Mouse (Mus musculus) CD8-positive naive resting alpha-beta T cell, adult 2 months (primary cell): ENCODE measurements at regions not wholly inside any gene's neighbourhood (a gene's known extent, or its start where the extent isn't known, plus 50 kb on each side); places are given as distances from the start of the nearest gene placed in this dataset.

Experiments
- DNase-seq, 2 experiments: peaks; one replicate each; pipeline ENCODE4 v3.0.0; 2022; ENCODE audit warnings: low read depth in 2 of 2, low spot score in 2 of 2

GRCm38 (mm10) chr16:78019605-78020285, 281.5 kb upstream of the Cxadr start:
- no peak for DNase-seq

DNA sequence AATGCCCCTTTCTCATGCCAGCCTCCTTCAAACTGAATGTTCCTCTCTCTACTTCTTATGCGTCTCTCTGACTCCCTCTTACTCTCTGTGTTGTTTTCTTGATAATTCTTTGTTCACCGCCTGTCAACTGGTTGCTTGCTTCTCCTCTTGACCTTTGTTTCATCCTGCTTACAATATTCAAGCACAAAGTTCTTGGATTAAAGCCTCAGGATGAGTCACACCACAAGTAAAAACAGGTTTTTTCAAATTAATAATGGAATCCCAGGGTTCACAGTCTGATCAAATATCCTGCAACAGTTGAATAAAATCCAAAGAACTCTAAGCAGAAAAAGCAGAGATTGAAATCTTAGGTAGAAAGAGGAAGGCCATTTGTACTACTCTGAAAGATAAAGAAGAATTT, 285.9 kb upstream of the Cxadr start:
- DNase-seq = no peak

GRCm38 (mm10) chr16:78013049-78013819, 288.1 kb upstream of the Cxadr start:
- DNase-seq = no peak

DNA sequence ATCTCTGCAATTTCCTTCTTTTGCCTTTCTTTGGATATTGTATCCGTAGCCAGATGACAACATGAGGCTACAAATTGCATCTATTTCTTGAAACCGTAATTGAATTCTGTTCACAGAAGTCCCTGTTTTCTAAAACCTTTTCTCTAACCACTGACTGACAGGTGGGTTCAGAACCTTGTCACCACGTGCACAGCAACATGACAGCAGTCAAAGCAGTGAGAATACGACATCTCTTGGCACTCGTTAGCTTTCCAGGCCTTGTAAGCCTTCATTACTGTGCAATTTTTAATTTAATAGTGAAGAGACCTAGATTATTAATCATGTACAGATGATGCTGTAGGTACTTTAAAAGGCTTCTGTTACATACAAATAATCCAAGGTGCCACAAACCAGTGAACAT, 297.3 kb upstream of the Cxadr start:
- no peak for DNase-seq

DNA sequence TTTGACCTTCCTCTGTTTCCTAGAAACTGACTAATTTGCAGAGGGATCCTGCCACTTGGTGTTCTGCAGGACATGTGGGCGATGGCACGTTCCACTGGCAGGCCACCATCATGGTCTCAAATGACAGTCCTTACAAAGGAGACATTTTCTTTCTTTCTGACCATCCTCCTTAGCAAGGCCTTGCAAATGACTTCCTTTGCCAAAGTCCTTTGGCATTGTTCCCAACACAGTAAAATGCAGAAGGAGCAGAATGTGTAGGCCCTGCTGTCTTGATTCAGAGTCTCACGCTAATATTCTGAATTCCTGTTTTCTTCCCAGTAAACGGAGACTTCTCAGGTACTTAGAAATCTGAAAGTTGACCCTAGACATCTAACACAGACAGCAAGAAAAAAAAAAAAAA, 308.3 kb upstream of the Cxadr start:
- DNase-seq = no peak

DNA sequence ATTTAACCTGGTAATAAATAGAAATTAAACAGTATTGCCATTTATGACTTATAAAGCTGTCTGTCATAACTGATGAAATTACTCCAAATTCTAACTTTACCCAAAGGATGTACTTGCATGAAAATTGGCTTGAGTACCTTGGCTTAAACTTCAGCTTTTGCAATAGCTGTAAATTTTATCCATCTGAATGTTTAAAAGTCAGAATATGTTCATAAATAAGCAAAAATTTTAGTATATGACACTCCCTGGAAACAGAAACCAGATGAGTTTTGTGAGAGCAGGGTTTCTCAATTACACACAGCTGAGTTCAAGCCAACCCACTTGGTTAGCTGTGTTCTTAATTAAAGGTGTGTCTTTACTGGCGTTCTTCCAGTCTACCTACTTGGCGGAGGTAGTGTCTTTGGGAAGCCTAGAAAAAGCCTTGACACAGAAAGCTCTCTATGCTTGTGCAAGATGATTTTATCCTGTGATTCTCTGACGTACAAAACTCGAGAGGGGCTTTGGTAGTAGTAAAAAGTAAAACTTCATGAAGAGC, 311.4 kb upstream of the Cxadr start:
- DNase-seq = no peak

- no peak for DNase-seq
Observed at GRCm38 (mm10) chr16:77989139-77989538, 312.1 kb upstream of the Cxadr start.

DNA sequence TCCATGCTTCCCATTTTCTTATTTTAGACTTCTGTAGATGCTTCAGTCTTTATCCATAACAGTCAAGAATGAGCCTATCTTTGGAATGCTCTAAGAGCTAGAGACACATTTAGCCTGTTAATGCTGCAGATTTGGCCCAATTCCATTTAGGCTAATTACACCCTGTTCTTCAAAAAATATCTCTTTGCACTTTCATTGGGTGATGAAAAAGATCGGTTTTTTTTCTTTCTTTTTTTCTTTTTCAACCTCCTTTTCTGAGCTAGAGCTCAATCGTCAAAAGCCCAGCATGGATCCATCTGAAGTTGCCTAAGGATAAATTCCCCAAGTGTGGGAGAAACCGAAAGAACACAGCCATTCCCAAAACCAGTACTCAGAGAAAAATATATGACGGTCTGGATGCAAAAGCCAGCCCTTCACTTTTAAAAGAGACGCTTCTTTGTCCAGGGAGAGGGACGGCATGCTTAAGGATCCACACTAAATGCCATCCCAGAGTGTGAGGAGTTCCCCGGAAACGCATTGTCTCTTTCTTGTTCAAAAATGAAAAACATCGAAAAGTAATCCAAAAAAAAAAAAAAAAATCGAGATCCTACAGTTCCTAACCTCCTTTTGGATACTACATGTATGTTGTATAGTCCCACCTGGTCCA, 314.3 kb upstream of the Cxadr start:
- DNase-seq = no peak

GRCm38 (mm10) chr16:77948785-77949184, 346.9 kb upstream of the Gm11146 start:
- DNase-seq = no peak

DNA sequence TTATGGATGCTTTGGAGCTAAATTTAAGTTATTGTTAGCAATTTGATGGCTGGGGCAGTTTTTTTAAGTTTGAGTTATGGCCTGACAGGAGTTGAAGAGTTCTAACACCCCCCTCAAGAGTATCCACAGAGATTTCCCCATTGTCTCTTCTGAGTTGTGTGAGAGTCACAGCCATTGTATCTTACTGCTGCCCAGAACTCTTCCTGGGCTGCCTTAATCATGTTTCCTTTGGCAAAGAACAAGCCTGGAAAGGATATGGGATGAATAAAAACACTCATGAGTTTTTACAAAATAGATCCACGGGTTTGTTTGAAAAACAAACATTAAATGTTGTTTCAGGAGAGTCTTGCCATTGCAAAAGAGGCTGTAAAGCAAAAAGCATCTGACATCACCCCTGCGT, 343.5 kb upstream of the Gm11146 start:
- no peak for DNase-seq

DNA sequence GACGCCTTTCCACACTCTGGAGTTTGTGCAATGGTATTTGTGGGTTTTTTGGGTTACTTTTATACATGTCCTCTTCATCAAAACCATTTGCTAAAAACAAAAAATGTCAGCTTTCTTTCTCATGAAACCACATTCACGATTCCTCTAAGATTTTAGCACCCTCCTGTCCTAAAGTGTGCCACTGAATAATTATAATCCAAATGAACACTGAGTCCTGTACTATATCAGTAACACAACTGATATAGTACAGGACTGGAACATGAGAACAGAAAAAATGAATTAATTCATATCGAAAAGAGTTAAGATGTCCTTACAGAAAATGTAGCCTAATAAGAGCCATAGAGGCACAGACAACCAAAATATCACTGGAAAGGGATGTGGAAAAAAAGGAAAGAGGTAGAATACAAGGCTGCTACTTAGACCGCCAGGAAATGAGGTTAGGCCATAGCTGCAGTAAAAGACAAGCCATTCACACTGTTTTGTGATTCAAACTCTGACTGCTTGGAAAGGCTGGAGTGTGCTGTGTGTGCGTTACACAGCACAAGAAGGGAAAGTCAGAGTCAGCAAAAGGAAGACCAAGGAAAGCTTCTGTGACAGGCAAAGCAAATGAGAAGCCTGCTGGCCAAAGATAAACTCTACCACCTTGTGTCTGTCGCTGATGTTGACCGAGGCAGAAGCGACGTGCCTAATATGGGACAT, 329.3 kb upstream of the Gm11146 start:
- no peak for DNase-seq

GRCm38 (mm10) chr16:77914160-77915070, 312.5 kb upstream of the Gm11146 start:
- DNase-seq = no peak

DNA sequence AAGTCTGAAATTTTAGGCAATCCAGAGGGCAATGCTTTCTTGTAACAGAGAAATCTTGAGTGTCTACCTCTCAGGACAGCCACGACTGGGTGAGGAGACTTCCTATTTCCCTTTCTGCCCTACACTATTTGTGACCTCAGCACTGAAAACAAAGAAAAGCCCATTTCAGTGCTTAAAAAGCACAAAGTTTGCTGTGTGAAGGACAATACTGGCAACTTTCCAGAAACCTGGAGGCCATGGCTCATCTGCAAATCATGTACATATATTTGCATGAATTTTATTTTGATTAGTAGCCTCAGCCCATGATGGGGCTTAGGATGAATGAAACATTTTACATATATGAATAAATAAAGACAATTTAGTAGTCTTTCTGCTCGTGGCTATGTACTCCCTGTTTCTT, 292.4 kb upstream of the Gm11146 start:
- no peak for DNase-seq

DNA sequence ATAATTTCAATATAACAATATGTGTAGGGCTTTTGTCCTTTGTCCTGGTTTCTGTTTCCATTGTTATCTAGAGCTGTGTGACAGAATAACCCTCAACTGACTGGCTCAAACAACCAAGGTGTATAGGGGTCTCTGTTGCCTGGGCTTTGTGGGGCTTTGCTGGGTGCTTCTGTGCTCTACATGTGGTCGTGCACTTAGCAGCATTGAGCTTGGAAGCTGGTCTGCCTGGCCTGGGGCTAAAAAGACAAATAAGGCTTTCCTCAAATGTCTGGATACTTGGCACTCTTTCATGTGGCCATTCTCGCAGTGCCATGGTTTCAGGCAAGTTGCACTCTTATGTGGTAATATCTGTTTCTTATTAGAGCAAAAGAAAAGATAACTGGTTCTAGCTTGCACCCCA, 291.8 kb upstream of the Gm11146 start:
- DNase-seq = no peak

DNA sequence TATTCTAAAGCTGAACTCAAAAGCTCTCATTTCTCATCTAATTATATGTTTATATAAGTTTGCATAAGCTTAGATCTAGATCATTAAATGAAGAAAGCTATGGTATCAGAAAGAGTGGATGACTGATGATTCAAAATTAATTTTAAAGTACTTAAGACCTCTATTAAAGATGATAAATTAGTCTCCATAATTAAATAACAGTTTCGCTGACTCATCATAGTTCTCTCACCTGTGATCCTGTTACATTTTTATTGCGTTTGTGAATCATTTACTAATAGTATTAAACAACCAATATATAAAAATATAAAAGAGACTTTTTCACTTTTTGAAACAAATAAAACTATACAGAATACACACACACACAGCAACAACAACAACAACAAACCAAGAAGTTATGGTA, 290.8 kb upstream of the Gm11146 start:
- no peak for DNase-seq

- DNase-seq = no peak
Observed at GRCm38 (mm10) chr16:77889348-77889747, 287.5 kb upstream of the Gm11146 start.

DNA sequence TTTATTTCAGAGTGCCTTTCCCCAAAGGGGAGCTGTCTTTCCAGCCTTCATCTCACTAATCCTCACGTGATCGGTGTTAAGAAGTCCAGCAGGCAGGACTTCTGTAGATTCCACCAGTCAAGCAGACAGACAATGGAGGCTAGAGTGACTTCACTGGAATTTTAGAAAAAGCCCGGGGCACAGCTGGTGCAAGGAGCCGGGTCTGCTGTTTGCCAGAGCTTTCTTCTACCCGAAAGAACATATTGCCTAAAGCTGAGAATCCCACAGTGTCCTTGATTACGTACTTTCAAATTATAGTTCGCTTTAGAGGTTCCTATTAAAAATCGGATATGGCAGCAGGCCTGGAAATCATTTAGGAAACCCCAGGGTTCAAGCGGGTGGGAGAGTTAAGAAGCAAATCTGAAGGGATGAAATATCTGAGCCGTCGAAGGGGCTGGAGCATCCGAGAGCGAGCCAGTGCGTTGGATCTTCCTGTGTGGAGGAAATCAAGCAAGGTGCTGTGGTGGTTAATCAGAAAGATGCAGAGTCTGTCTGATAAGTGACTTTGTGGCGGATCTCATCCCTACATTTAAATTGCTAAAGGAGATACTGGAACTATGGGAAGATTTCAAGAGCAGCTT, 283.3 kb upstream of the Gm11146 start:
- DNase-seq = no peak

DNA sequence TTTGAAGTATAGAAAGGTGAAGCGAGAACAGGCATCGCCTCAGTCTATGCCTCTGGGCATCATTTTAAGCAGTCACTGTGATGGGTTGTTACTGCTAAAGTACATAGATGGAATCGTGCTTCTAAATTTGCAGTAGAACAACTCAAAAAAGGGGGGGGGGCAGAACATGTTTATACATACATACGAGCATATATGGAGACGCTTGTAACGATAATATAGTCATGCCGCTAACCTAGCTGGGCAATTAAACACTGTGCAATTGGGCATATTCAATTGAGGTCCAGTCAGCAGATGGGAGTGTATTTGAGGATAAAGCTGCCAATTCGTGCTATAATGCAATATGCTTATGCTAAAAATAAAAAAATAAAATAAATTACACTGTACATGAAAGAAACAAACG, 282.6 kb upstream of the Gm11146 start:
- DNase-seq = no peak

GRCm38 (mm10) chr16:77877006-77877405, 275.1 kb upstream of the Gm11146 start:
- DNase-seq = no peak

DNA sequence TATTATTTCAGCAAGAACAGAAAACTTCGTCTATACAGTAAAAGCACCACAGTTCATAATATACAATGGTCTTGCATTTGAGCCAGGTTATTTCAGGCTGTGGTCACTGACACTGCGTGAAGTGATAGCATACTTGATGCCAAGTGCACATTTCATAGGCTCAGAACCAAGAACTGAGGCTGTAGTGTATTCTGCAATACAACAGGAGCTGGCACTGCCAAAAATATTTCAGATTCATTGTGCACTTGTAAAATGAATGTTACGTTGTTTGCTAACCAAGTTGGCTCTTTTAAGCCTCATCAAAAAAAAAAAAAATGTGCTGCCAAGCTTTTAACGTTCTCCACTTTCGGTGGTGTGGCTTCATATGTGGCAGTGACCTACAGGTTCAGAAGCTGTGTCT, 261.4 kb upstream of the Gm11146 start:
- no peak for DNase-seq
